Mouse (Mus musculus) lung, postnatal 0 days (tissue): ENCODE measurements around the gene Thap12. TPM values are rescaled to one million over a fixed set of nuclear protein-coding genes. Genes with fewer than 3 reads are reported as not detected.

Source experiments
- ATAC-seq: fragments of 200-750 bp; cut with Nextera tagmentation; 2 replicates; pipeline ENCODE4 v1.8.0; 2017; ENCODE audit warnings: moderate library complexity
- DNase-seq: peaks from one replicate; pipeline ENCODE4 v3.0.0-alpha.2; 2016; ENCODE audit warnings: low spot score
- H3K27ac ChIP-seq: fragments of 300-500 bp; sonication (generic); 2 replicates; pipeline ENCODE4 v1.5.1; 2014; ENCODE audit warnings: antibody characterized with exemption, mild to moderate bottlenecking, low read length, mixed read lengths
- H3K27me3 ChIP-seq: fragments of 300-500 bp; sonication (generic); replicated peaks from 2 replicates; pipeline ENCODE4 v1.6.1; 2014; ENCODE audit warnings: low read length, mixed read lengths; ENCODE audit not compliant: insufficient read depth
- H3K36me3 ChIP-seq: fragments of 300-500 bp; sonication (generic); 2 replicates; pipeline ENCODE4 v1.6.1; 2014; ENCODE audit warnings: low read length, mixed read lengths; ENCODE audit not compliant: insufficient read depth
- H3K4me1 ChIP-seq: fragments of 300-500 bp; sonication (generic); 2 replicates; pipeline ENCODE4 v1.6.1; 2014; ENCODE audit warnings: antibody characterized with exemption, low read depth, low read length, mixed read lengths; ENCODE audit not compliant: insufficient read depth
- H3K4me2 ChIP-seq: fragments of 300-500 bp; sonication (generic); replicated peaks from 2 replicates; pipeline ENCODE4 v1.6.1; 2014; ENCODE audit warnings: low read depth, mild to moderate bottlenecking, low read length, moderate library complexity, mixed read lengths
- H3K4me3 ChIP-seq: fragments of 300-500 bp; sonication (generic); 2 replicates; pipeline ENCODE4 v1.5.1; 2014; ENCODE audit warnings: low read depth, low read length
- H3K9ac ChIP-seq: fragments of 300-500 bp; sonication (generic); replicated peaks from 2 replicates; pipeline ENCODE4 v1.6.1; 2014; ENCODE audit warnings: low read depth, mild to moderate bottlenecking
- H3K9me3 ChIP-seq: fragments of 300-500 bp; sonication (generic); 2 replicates; pipeline ENCODE4 v1.6.1; 2016; ENCODE audit warnings: low read length, mixed read lengths
- CTCF ChIP-seq: IDR thresholded peaks from 2 replicates; pipeline ENCODE4 v1.5.1; 2016; ENCODE audit warnings: antibody characterized with exemption, mild to moderate bottlenecking
- EP300 ChIP-seq: IDR thresholded peaks from 2 replicates; pipeline ENCODE4 v1.6.1; 2016; ENCODE audit warnings: antibody characterized with exemption, mild to moderate bottlenecking, control low read depth
- WGBS: fragments of 180-500 bp; shearing (Covaris S2); extraction: QIAGEN DNeasy Blood & Tissue Kit; methylation state at CpG from one replicate; pipeline ENCODE4 v1.1.7; 2014; 5-methylcytosine and 5-hydroxymethylcytosine counted together
- polyA plus RNA-seq: library from polyadenylated mRNA; unstranded; fragments of >200 nt; fragmentation: Nextera tagmentation; extraction: Ambion mirVana; gene quantifications from 2 replicates; pipeline ENCODE4 v1.2.1, GENCODE M21; 2015

Gene Thap12
- 31.8 and 34.2 TPM in 2 replicates for polyA plus RNA-seq

GRCm38 (mm10) chr7:98702283-98703240 is at the start of gene Thap12:
Gene Thap12 (plus strand): TSS chr7:98703103.
- H3K4me1 ChIP-seq, result peaks cover 9% of the 10 kb centered on the region; the same call in 1 of the 2 replicates
- WGBS, result 2% methylated on average over 53 of the region's 65 CpGs
- no peaks in the 10 kb centered on the region for H3K27me3 ChIP-seq
- H3K36me3 ChIP-seq, result no peaks in the 10 kb centered on the region
- H3K9me3 ChIP-seq, result no peaks in the 10 kb centered on the region
- H3K27ac ChIP-seq, result peak within 1 kb of the TSS; percentile 93
- H3K4me3 ChIP-seq, result peak within 1 kb of the TSS; percentile 90
- DNase-seq (peak; percentile 100), ATAC-seq (peak; percentile 99)
- TF ChIP-seq EP300 (no peak), CTCF (peak; percentile 63)
- peak within 1 kb of the TSS; percentile 78 for H3K4me2 ChIP-seq
- H3K9ac ChIP-seq, result peak within 1 kb of the TSS; percentile 96

GRCm38 (mm10) chr7:98655681-98656530 is 47.0 kb upstream of the Thap12 start:
- TF ChIP-seq CTCF (peak; percentile 47), EP300 (no peak)
- Histone ChIP-seq H3K36me3 (no peaks in the 10 kb centered on the region), H3K4me3 (peak overlapping the region; percentile 95), H3K9ac (peak overlapping the region; percentile 77), H3K4me2 (peak overlapping the region; percentile 80), H3K27me3 (no peaks in the 10 kb centered on the region), H3K27ac (peak overlapping the region; percentile 97), H3K9me3 (no peaks in the 10 kb centered on the region), H3K4me1 (peaks cover 7% of the 10 kb centered on the region; the same call in 1 of the 2 replicates)
- ATAC-seq (peak; percentile 62), DNase-seq (peak; percentile 96)
- under 1% methylated on average over 68 of the region's 74 CpGs for WGBS

GRCm38 (mm10) chr7:98656531-98657221 is 46.2 kb upstream of the Thap12 start, which contains the start of gene Emsy:
Gene Emsy (minus strand): TSS chr7:98656783.
- DNase-seq, result peak; percentile 100
- Histone ChIP-seq H3K4me1 (peaks cover 7% of the 10 kb centered on the region; the same call in 1 of the 2 replicates), H3K36me3 (no peaks in the 10 kb centered on the region), H3K9ac (peak within 1 kb of the TSS; percentile 77), H3K27ac (peak within 1 kb of the TSS; percentile 97), H3K9me3 (no peaks in the 10 kb centered on the region), H3K4me2 (peak within 1 kb of the TSS; percentile 80), H3K4me3 (peak within 1 kb of the TSS; percentile 95), H3K27me3 (no peaks in the 10 kb centered on the region)
- WGBS, result under 1% methylated on average over 40 of the region's 42 CpGs
- TF ChIP-seq CTCF (no peak), EP300 (no peak)
- ATAC-seq, result peak; percentile 96

- Histone ChIP-seq H3K9ac (no peak overlapping the region), H3K4me2 (no peak overlapping the region), H3K27me3 (no peaks in the 10 kb centered on the region), H3K36me3 (no peaks in the 10 kb centered on the region), H3K4me3 (no peak overlapping the region), H3K4me1 (no peaks in the 10 kb centered on the region), H3K27ac (no peak overlapping the region), H3K9me3 (no peaks in the 10 kb centered on the region)
- ATAC-seq, result peak; percentile 26; the same call in 1 of the 2 replicates
- 50% methylated on average over 5 of the region's 5 CpGs for WGBS
- TF ChIP-seq CTCF, result no peak
- TF ChIP-seq EP300, result no peak
- DNase-seq, result peak; percentile 37
Observed at GRCm38 (mm10) chr7:98665166-98665565, 37.7 kb upstream of the Thap12 start.

- TF ChIP-seq CTCF (no peak), EP300 (no peak)
- Histone ChIP-seq H3K27ac (no peak overlapping the region), H3K9ac (no peak overlapping the region), H3K4me3 (no peak overlapping the region), H3K4me2 (no peak overlapping the region), H3K36me3 (no peaks in the 10 kb centered on the region), H3K27me3 (no peaks in the 10 kb centered on the region), H3K9me3 (no peaks in the 10 kb centered on the region), H3K4me1 (no peaks in the 10 kb centered on the region)
- DNase-seq (no peak), ATAC-seq (no peak)
- WGBS, result 85% methylated on average over 6 of the region's 6 CpGs
Observed at GRCm38 (mm10) chr7:98665726-98666125, 37.2 kb upstream of the Thap12 start.
